Mouse (Mus musculus) CH12.LX (cell line): Measurements from ENCODE around the gene Sephs1. TPM values are rescaled to one million over a fixed set of nuclear protein-coding genes. Genes with fewer than 3 reads are reported as not detected.

Experiments
- DNase-seq: peaks from one replicate; pipeline ENCODE4 v3.0.0-alpha.2; 2013; ENCODE audit errors: extremely low read depth
- H3K27ac ChIP-seq: 2 replicates; pipeline ENCODE4 v1.5.1; 2012; ENCODE audit warnings: low read depth, mild to moderate bottlenecking, control low read depth, moderate library complexity; ENCODE audit not compliant: insufficient read depth
- H3K27me3 ChIP-seq: replicated peaks from 2 replicates; pipeline ENCODE3; 2012; ENCODE audit warnings: inconsistent platforms
- H3K36me3 ChIP-seq, 2 experiments: replicated peaks in 1 of 2; 2 replicates each; pipeline versions ENCODE3 to v1.6.1; 2012; ENCODE audit warnings: inconsistent platforms in 1 of 2, low read length in 1 of 2, mild to moderate bottlenecking in 1 of 2, mixed read lengths in 1 of 2, moderate library complexity in 1 of 2; ENCODE audit not compliant: control insufficient read depth in 1 of 2, insufficient read depth in 1 of 2
- H3K4me1 ChIP-seq, 2 experiments: 2 replicates each; pipeline ENCODE4 v1.6.1; 2012; ENCODE audit warnings: inconsistent platforms in 1 of 2, moderate library complexity in 1 of 2; ENCODE audit not compliant: insufficient read depth in 2 of 2, control insufficient read depth in 1 of 2
- H3K4me2 ChIP-seq: 2 replicates; pipeline ENCODE4 v1.6.1; 2012; ENCODE audit warnings: low read depth, mild to moderate bottlenecking, control low read depth; ENCODE audit not compliant: poor library complexity, insufficient read depth, severe bottlenecking
- H3K4me3 ChIP-seq, 3 experiments: fragments of 150-350 bp in 1 of 3; sonication (generic) in 1 of 3; replicated peaks in 1 of 3; 2 replicates each; pipeline versions ENCODE3 to v1.5.1; 2011 to 2012; ENCODE audit warnings: low read depth in 2 of 3, low read length in 2 of 3, mild to moderate bottlenecking in 2 of 3, moderate library complexity in 2 of 3, control low read depth in 1 of 3, improper control_type of control experiment in 1 of 3, inconsistent platforms in 1 of 3, mixed read lengths in 1 of 3; ENCODE audit not compliant: poor library complexity in 1 of 3
- H3K79me2 ChIP-seq: replicated peaks from 2 replicates; pipeline ENCODE4 v1.6.1; 2012; ENCODE audit warnings: mild to moderate bottlenecking, moderate library complexity; ENCODE audit not compliant: control insufficient read depth, poor library complexity, insufficient read depth, severe bottlenecking; ENCODE audit errors: extremely low read depth
- H3K9ac ChIP-seq: 2 replicates; pipeline ENCODE4 v1.6.1; 2012; ENCODE audit warnings: low read depth, mild to moderate bottlenecking, control low read depth, moderate library complexity; ENCODE audit not compliant: insufficient read depth
- H3K9me3 ChIP-seq: replicated peaks from 2 replicates; pipeline ENCODE3; 2012; ENCODE audit warnings: low read length, inconsistent platforms, mixed read lengths
- BHLHE40 ChIP-seq: IDR thresholded peaks from 2 replicates; pipeline ENCODE4 v1.6.1; 2011; ENCODE audit warnings: mild to moderate bottlenecking, low read depth, low read length, improper control_type of control experiment
- CHD1 ChIP-seq: IDR thresholded peaks from 2 replicates; pipeline ENCODE4 v1.6.1; 2012; ENCODE audit warnings: low read depth, low read length, improper control_type of control experiment, inconsistent platforms
- CTCF ChIP-seq, 2 experiments: IDR thresholded peaks in 1 of 2; conservative IDR thresholded peaks in 1 of 2; 2 replicates each; pipeline ENCODE4 v1.5.1; 2011 to 2012; ENCODE audit warnings: low read depth in 2 of 2, low read length in 2 of 2, improper control_type of control experiment in 1 of 2, inconsistent platforms in 1 of 2, mild to moderate bottlenecking in 1 of 2, moderate library complexity in 1 of 2
- ELF1 ChIP-seq: IDR thresholded peaks from 2 replicates; pipeline ENCODE4 v1.6.1; 2014; ENCODE audit warnings: low read depth, mild to moderate bottlenecking, inconsistent platforms, low read length, improper control_type of control experiment
- ETS1 ChIP-seq: conservative IDR thresholded peaks from 2 replicates; pipeline ENCODE4 v1.6.1; 2012; ENCODE audit warnings: low read depth, mild to moderate bottlenecking, inconsistent platforms, low read length, improper control_type of control experiment, moderate library complexity
- MAFK ChIP-seq: IDR thresholded peaks from 2 replicates; pipeline ENCODE4 v1.6.1; 2011; ENCODE audit warnings: low read length, improper control_type of control experiment; ENCODE audit not compliant: insufficient replicate concordance
- MAX ChIP-seq: IDR thresholded peaks from 2 replicates; pipeline ENCODE4 v1.6.1; 2011; ENCODE audit warnings: low read length, improper control_type of control experiment
- MXI1 ChIP-seq: IDR thresholded peaks from 2 replicates; pipeline ENCODE4 v1.6.1; 2011; ENCODE audit warnings: mild to moderate bottlenecking, low read depth, low read length, improper control_type of control experiment
- NELFE ChIP-seq: IDR thresholded peaks from 2 replicates; pipeline ENCODE4 v1.6.1; 2011; ENCODE audit warnings: low read depth, low read length, improper control_type of control experiment
- NRF1 ChIP-seq: IDR thresholded peaks from 2 replicates; pipeline ENCODE4 v1.6.1; 2014; ENCODE audit warnings: low read depth, mild to moderate bottlenecking, inconsistent platforms, low read length, improper control_type of control experiment, moderate library complexity
- PAX5 ChIP-seq: IDR thresholded peaks from 2 replicates; pipeline ENCODE4 v1.6.1; 2012; ENCODE audit warnings: low read length, inconsistent platforms, mixed read lengths
- POLR2A ChIP-seq: IDR thresholded peaks from 2 replicates; pipeline ENCODE4 v1.6.1; 2011; ENCODE audit warnings: low read depth, mild to moderate bottlenecking, improper control_type of control experiment, low read length
- RCOR1 ChIP-seq: conservative IDR thresholded peaks from 2 replicates; pipeline ENCODE4 v1.6.1; 2012; ENCODE audit warnings: low read depth, mild to moderate bottlenecking, inconsistent platforms, low read length, improper control_type of control experiment
- SIN3A ChIP-seq: IDR thresholded peaks from 2 replicates; pipeline ENCODE4 v1.6.1; 2012; ENCODE audit warnings: low read length, improper control_type of control experiment, inconsistent platforms
- SMC3 ChIP-seq: IDR thresholded peaks from 2 replicates; pipeline ENCODE4 v1.6.1; 2011; ENCODE audit warnings: low read depth, low read length, improper control_type of control experiment
- TBP ChIP-seq: conservative IDR thresholded peaks from 2 replicates; pipeline ENCODE4 v1.6.1; 2011; ENCODE audit warnings: low read depth, low read length, improper control_type of control experiment
- ZNF384 ChIP-seq: IDR thresholded peaks from 2 replicates; pipeline ENCODE4 v1.6.1; 2012; ENCODE audit warnings: low read depth, low read length, improper control_type of control experiment, inconsistent platforms
- dilution Hi-C: fragments of 300-500 bp; cut with MboI; formaldehyde crosslinking; loops from 2 replicates; pipeline ENCODE4 v1.14.3; 2020; ENCODE audit warnings: low sequenced_read_pairs; ENCODE audit not compliant: extremely low pct_unique_long_range_greater_than_20kb, extremely low pct_ligation_motif_present
- in situ Hi-C: fragments of 300-500 bp; cut with MboI; formaldehyde crosslinking; loops from 3 replicates; pipeline ENCODE4 v1.14.3; 2019; ENCODE audit warnings: low sequenced_read_pairs, low pct_ligation_motif_present, low pct_unique_long_range_greater_than_20kb, mixed read lengths
- polyA plus RNA-seq: library from polyadenylated mRNA; unstranded; fragments of >175 nt; gene quantifications from 2 replicates; pipeline ENCODE4 v1.2.1, GENCODE M21; 2012; ENCODE audit warnings: low read depth; ENCODE audit not compliant: insufficient read length
- total RNA-seq, 2 experiments: library from RNA; depleted of rRNA; stranded (reverse); fragments of 300-350 nt in 1 of 2; fragments of >200 nt in 1 of 2; gene quantifications; 2 replicates each; pipeline ENCODE4 v1.2.3; 2012 to 2014

Sephs1 gene
- total and polyA plus RNA-seq, 3 experiments: 39.5 to 85.8 (median 62.0) TPM

DNA sequence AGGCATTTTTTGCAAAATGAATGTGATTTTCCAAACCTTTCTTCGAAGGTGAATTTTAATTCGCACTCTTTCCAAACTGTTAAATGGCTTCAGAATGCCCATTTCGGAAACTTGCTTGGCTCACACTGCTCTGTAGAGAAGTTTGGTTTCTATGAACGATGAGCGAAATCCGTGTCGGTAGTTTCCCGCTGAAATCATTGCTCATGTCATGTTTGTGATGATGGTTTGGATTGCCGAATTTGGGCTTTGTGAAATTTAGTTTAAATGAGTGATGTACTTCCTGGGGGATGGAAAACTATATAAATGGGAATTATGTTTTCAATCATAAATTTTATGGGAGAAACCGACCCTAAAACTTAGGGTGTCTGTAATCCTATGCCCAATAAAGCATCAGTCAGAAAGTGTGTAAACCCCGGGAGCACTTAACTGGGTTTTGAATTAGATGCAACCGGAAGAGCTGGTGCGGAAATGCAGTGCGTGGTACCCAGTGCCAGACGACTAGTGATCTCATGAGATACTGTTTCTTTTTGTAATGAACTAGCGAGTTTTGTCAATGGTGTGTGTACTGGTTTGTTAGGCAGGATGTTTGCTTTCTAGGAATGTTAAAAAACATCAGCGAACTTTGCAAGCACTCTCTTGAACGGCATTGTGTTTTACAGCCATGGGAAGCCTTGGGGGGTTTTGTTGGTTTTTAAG, 1.8 kb downstream of the Sephs1 start:
- H3K9me3 ChIP-seq: no peaks in the 10 kb centered on the region
- peaks cover 24 to 37% of the 10 kb centered on the region in 2 experiments for H3K36me3 ChIP-seq
- peak overlapping the region; percentile 88 to 93 (median 93) for H3K4me3 ChIP-seq
- peak overlapping the region; percentile 87 for H3K9ac ChIP-seq
- peak; percentile 50 for DNase-seq
- no peaks in the 10 kb centered on the region for H3K27me3 ChIP-seq
- H3K4me2 ChIP-seq: peak overlapping the region; percentile 91
- in situ Hi-C loops (no loop called here), dilution Hi-C loops (no loop called here)
- peaks cover 50% of the 10 kb centered on the region for H3K79me2 ChIP-seq
- H3K4me1 ChIP-seq: peaks cover 4 to 17% of the 10 kb centered on the region in 2 experiments; a peak in 3 of 4 replicates
- TF ChIP-seq TBP (0 out of 2 replicates have a peak, but pooled peaks have one; percentile 17), SIN3A (0 out of 2 replicates have a peak, but pooled peaks have one; percentile 38), ELF1 (peak; percentile 79), BHLHE40 (no peak), POLR2A (peak; percentile 53), ZNF384 (no peak)
- H3K27ac ChIP-seq: 0 out of 2 replicates have a peak overlapping the region, but pooled peaks have one; percentile 36

DNA sequence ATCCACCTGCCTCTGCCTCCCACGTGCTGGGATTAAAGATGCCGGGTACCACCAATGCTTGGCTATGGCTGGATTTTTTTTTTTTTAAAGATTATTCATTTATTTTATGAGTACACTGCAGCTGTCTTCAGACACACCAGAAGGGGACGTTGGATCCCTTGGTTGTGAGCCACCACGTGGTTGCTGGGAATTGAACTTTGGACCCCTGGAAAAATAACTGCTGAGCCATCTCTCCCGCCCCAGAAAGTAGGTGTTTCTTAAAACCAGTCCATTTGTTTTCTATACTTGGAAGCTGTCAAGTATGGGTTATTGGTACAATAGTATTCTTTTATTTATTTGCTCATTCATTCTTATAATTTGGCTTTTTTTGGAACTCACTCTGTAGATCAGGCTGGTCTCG, 5.5 kb downstream of the Sephs1 start:
- H3K4me2 ChIP-seq: no peak overlapping the region
- TF ChIP-seq NELFE (no peak), NRF1 (no peak), MAX (no peak), CTCF (conservative IDR thresholded peaks at IDR 0.05 in 1 of 2, IDR thresholded peaks at IDR 0.05 in 1 of 2; ENCODE audit: low read depth in 2 of 2, low read length in 2 of 2) (no peak), ETS1 (no peak), SIN3A (no peak), MAFK (no peak), RCOR1 (no peak), SMC3 (no peak), PAX5 (no peak), POLR2A (no peak), MXI1 (no peak), CHD1 (no peak)
- no peak for DNase-seq
- no peaks in the 10 kb centered on the region for H3K27me3 ChIP-seq
- no peak overlapping the region for H3K27ac ChIP-seq
- H3K9me3 ChIP-seq: no peaks in the 10 kb centered on the region
- in situ Hi-C loops (no loop called here), dilution Hi-C loops (no loop called here)
- H3K9ac ChIP-seq: no peak overlapping the region
- no peak overlapping the region for H3K4me3 ChIP-seq
- peaks cover 52% of the 10 kb centered on the region for H3K79me2 ChIP-seq
- H3K36me3 ChIP-seq: peaks cover 56 to 74% of the 10 kb centered on the region in 2 experiments
- H3K4me1 ChIP-seq: peaks cover 4 to 9% of the 10 kb centered on the region in 2 experiments; a peak in 3 of 4 replicates
